Mouse (Mus musculus) skeletal muscle tissue, adult 2 months (tissue): Measurements from ENCODE around the gene Rcbtb1.
"Not testable (repeated sequence)": the region's sequence is repeated elsewhere in the genome, so short reads cannot be mapped to it uniquely, and the experiment has no call there.

ENCODE experiments used
- DNase-seq: peaks from one replicate; pipeline ENCODE4 v3.0.0-alpha.2; 2012; ENCODE audit warnings: low read depth, low spot score

The Rcbtb1 gene

DNA sequence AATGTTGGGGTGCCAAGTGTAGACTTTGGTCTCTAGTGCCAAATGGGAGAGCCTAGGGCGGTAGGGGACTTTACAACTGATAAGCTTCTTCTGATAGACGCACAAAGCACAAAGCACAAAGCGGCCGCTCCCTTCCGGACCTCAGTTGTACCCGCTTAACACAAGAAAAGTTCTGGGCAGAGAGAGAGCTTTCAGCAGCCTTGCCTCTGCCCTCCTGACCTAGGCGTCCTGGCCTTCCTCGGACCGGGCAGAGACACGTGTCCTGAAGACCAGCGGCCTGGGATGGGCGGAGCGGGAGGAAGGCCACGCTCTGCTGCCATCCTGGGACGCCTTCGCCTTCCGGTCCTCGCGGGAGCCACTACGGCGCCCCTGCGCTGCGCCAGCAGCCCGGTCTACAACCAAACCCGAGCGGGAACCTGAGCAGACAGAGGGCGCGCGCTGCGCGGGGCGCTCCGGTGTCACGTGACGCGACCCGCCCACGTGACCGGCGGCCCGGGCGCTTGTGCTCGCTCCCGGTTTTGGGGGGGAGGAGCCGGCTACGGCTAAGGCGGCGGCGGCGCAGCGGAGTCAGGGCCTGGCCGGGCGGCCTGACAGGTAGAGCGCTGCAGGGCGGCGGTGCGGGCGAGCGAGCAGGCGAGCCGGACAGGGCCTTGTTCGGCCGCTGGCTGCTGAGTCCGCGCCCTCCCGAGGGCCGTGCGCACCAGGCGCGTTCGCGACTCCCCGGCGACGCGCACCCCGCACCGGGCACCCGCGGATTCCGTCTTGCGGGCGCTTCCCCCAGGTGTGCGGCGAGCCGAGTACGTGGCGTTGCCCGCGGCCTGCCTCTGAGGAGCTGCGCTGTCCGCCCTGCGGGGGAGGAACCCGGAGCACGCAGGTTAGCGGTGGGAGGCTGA, at the start of gene Rcbtb1:
Gene Rcbtb1, plus strand, starts transcription at position 499 of the 893 bp plus-strand sequence.
- DNase-seq, result peak; percentile 90

- peak; percentile 1 for DNase-seq
Observed at GRCm38 (mm10) chr14:59155589-59155988, 45.4 kb upstream of the Rcbtb1 start.

GRCm38 (mm10) chr14:59157016-59157698, 43.9 kb upstream of the Rcbtb1 start:
- DNase-seq, result no peak

- DNase-seq, result no peak
Observed at GRCm38 (mm10) chr14:59178649-59179048, 22.4 kb upstream of the Rcbtb1 start, which contains the start of gene Gm5142. Gene Gm5142, minus strand, starts transcription at chr14:59178749.

- DNase-seq, result no peak
Observed at GRCm38 (mm10) chr14:59182732-59183131, 18.3 kb upstream of the Rcbtb1 start.

DNA sequence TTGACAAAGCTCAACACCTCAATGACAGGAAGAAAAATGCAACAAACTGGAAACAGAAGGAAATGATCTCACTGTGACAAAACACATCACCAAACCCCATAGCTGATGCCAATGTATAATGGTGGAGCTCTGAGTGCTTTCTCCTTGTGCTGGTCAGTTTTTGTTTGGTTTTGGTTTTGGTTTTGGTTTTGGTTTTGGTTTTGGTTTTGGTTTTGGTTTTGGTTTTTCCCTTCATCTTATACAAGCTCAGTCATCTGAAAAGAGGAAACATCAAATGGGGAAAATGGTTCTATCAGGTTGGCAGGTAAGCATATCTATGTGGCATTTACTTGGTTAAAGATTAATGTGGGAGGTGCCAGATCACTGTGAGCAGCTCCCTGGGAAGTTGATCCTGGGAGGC, 15.5 kb upstream of the Rcbtb1 start:
- DNase-seq, result no peak

GRCm38 (mm10) chr14:59186121-59186520, 14.9 kb upstream of the Rcbtb1 start:
- DNase-seq, result no peak

GRCm38 (mm10) chr14:59201604-59202215, 701 bp downstream of the Rcbtb1 start:
- no peak for DNase-seq

DNA sequence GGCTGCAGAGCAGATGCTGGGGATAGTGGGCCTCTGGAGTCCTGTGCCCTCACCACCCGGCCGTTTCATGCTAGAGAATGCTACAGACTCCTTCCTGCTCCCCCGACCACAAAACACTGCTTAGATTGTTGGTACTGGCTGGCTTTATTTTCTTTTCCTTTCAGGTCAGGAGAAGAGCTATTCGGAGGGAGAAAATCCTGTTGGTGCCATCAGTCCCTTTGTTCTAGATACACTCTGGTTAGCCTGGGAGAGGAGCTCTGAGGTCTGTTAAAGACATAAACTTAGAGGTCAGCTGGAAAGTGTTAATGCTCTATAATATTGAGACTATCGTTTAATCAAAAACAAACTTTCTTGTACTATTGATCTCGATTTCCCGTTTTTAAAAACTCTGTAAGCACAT, 4.5 kb downstream of the Rcbtb1 start:
- no peak for DNase-seq

DNA sequence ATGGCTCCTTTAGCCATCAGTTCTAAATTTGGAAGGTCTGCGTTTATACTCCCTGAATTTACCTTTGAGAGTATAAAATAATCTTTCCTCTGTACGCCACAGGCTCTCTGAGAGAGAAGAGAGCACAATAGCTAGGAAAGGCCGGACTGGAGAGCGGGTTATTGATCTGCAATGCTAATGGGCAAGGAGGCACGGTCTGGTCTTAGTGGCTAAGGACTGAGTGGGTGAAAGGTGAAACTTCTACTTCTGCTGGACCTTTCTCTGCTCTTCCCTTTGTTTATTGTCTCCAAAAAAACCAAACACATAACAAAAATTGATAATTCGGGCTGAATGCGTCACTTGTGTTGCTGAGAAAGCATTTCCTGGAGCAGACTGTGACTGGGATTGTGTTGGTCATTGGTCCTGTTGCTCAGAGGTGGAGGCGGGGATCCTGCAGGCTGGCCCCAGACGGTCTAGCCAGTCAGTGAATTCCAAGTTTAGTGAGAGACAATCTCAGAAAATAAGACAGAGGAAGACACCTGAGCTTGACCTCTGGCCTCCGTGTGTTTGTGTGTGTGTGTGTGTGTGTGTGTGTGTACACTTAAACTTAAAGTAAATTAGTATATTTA, 5.1 kb downstream of the Rcbtb1 start:
- no peak for DNase-seq

- no peak for DNase-seq
Observed at GRCm38 (mm10) chr14:59209003-59209402, 8.0 kb downstream of the Rcbtb1 start.

GRCm38 (mm10) chr14:59209816-59210215, 8.8 kb downstream of the Rcbtb1 start:
- no peak for DNase-seq

DNA sequence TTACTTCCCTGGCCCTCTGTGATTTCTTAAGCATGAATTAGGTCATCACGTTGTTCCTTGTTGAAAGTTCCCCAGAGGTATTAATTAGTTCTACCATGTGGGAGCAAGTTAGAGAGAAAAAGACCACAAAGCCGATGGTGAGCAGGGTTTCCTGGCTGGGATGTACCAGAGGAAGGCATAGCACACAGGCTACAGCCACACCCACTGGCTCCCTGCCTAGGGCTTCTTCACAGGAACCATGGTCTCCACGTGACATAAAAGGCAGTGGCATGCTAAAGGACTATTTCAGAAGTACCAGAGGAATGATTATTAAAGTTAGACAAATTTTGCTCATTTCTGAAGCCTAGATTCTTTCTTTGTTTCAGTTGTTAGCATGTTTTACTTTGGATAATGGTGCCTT, 18.2 kb downstream of the Rcbtb1 start:
- DNase-seq, result no peak

DNA sequence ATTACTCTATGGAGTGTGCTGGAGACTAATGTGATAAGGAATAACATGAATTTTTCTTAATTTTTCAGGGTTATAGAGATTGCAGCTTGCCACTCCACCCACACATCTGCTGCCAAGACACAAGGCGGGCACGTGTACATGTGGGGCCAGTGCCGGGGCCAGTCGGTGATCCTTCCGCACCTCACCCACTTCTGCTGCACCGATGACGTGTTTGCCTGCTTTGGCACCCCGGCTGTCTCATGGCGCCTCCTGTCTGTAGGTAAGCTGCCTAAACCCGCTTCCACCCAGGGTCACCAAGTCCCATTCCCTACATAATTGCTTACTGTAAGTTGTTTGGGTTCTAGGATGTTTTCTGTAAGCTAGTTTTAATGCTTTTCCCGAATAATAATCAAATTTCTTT, 25.2 kb downstream of the Rcbtb1 start:
- no peak for DNase-seq

DNA sequence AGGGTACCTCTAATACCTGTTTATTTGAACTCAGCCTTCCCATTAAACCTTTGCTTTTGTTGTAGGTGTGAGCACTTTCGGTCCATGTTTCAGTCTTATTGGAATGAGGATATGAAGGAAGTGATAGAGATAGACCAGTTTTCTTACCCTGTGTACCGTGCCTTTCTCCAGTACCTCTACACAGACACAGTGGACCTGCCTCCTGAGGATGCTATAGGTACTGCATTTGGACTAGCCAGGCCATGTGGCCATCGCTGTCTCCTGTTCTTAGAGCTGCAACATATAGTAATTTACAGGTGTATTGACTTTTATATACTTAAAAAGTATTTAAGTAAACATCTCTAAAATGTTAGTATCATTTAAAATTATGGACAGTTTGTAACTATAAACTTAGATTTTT, 28.8 kb downstream of the Rcbtb1 start:
- no peak for DNase-seq

GRCm38 (mm10) chr14:59230331-59230966, 29.4 kb downstream of the Rcbtb1 start:
- no peak for DNase-seq

DNA sequence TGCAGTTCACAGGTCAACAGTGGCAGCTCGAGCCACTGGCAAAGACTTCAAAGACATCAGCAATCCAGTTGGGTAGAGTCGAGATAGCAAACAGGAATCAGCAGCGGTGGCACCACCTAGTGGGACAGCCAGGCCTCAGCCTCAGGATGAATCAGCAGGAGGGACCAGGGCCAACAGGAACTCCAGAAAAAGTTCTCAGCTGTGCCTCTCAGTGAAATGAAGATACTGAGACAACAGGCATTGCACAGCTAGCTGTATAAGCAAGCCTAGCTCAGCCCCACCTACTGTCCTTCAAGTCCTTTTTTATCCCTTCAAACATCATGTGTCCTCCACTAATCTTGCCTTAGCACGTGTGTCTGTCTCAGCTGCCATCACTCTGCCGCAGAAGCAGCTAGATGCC, 31.0 kb downstream of the Rcbtb1 start:
- DNase-seq, result peak; percentile 20

DNA sequence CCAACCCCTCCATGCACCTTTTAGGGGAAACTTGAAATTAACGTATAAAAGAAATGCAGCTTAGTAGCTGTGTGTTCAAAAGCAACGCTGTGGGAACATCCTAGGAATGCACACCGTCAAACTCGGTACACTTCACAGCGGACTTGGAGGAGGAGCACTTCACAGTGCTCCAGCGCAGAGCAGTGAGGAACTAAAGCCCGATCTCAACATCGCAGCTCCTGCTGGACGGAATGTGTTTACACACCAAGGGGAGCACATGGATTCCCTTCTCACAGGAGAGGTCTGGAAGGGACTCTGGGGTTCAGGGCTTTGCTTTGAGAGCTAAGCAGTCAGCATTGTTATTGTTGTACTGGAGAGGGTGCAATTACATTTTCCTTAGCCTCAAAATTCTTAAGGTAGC, 32.6 kb downstream of the Rcbtb1 start:
- DNase-seq, result no peak

- DNase-seq, result not testable (repeated sequence)
Observed at GRCm38 (mm10) chr14:59250350-59250749, 49.3 kb downstream of the Rcbtb1 start.

DNA sequence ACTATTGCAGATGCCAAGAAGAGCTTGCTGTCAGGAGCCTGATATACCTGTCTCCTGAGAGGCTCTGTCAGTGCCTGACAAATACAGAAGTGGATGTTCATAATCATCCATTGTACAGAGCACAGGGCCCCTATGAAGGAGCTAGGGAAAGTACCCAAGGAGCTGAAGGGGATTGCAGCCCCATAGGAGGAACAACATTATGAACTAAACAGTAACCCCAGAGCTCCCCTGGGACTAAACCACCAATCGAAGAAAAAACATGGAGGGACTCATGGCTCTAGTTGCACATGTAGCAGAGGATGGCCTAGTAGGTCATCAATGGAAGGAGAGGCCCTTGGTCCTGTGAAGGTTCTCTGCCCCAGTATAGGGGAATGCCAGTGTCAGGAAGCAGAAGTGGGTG, 54.9 kb downstream of the Rcbtb1 start:
- not testable (repeated sequence) for DNase-seq

GRCm38 (mm10) chr14:59260056-59260455, 59.0 kb downstream of the Rcbtb1 start, which contains the start of gene Gm6904:
Gene Gm6904, minus strand, starts transcription at chr14:59260216.
- DNase-seq, result peak; percentile 34
